Mouse (Mus musculus): ENCODE results near the gene Crispld2.
A peak's percentile ranks its signal among the peaks of the same experiment; 100 is the strongest.

Crispld2 gene

DNA sequence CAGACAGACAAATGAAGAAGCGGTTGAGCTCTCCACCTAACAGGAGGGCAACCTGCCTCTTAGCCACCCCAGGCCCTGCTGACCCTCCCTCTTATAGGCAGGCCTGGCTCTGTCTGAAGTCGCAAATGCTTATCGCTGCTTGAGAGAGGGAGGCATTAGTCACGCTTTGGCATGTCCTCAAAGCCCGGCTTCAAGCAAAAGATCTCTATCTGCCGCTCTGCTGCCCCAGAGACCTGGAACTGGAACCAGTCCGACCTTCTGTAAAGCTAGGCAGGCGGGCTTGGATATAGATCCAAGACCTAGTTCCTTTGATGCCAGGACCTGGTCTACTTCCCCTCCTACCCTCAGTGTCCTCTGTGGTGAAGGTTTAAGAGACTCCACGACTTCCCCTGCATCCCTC is 80.0 kb downstream of the Crispld2 start:
- peak; percentile 66 for DNase-seq (ENCODE audit: low read depth)

DNA sequence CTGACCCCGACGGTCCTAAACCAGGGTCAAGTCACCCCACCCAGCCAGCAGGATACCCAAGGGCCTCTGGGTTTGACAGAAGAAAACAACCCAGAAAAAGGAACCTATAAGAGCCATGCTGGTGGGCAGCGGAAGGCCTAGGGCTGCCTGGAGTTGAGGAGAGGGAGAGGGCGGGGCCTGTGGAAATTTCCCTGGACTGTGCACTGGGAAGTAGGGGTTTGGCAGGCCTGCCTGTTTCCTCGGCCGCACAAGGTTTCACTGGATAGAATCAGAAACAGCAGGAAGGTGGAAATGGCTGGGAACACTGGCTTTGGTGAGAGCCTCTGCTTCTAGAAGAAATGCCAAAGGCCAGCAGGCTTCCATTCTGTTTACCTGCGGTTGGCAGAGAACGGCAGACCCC is 80.6 kb downstream of the Crispld2 start:
- peak; percentile 30 for DNase-seq (ENCODE audit: low read depth)

DNA sequence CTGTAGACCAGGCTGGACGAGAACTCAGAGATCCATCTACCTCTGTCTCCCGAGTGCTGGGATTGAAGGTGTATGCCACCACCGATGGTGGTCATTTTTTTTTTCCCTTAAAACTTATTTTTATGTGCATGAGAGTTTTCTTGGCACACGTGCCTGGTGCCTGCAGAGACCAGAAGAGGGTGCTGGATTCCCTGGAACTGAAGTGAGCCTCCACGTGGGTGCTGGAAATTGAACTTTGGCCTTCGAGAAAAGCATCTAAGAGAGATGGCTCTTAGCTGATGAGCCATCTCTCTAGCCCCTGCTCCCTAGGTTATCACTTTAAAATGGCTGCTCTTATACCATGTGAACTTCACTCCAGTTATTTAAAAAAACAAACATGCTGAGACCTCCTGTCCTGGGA is 82.3 kb downstream of the Crispld2 start:
- DNase-seq (ENCODE audit: low read depth): peak; percentile 22

DNA sequence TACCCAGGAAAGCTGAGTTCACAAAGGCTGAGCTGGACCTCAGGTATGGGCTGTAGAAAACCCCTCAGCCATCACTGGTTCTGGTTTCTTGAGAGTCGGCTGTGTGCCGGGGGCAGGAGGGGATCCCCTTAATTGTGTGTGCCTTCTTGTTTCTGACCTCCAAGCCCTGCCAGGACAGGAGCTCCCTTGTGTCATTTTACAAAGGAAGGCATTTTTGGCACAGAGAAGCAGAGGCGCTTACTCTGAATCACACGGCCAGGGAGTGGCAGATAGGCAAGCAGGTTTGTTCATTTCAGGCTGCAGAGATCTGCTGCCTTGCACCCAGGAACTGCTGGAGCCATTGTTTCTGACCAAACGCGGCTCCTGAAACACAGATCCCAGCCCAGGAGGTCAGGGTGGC is 83.1 kb downstream of the Crispld2 start:
- peak; percentile 35 for DNase-seq (ENCODE audit: low read depth)

DNA sequence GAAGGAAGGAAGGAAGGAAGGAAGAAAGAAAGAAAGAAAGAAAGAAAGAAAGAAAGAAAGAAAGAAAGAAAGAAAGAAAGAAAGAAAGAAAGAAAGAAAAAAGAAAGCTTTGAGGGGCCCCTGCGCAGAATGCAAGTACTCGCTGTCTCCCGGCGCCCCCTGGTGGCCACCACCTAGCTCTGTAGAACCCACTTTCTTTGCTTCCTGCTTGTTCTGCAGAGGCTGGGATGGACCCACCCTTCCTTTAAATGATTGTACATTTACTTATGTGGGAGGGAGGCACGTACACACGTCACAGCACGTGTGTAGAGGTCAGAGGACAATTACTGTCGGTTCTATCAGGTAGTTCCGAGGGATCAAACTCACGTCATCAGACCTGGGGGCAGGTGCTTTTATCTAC is 85.8 kb downstream of the Crispld2 start:
- peak; percentile 89 for DNase-seq (ENCODE audit: low read depth)

DNA sequence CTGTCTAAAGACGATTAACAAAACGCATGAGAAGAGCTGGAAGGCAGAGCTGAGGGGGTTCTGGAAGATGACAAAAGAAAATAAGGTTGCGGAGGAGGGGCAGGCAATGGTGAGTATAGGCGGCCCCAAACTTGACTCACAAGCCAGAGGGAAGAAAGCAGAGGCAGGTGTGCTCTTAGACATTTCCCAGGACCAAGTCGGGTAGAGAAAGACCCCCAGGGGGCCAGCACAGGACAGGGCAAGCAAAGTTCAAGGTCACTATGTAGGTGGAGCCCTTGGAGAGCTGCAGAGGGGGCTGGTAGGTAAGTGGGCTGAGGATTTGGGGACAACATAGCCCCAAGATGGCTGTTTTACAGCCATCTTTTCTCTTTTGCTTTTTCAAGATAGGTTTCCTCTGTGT is 87.1 kb downstream of the Crispld2 start:
- no peak for DNase-seq (ENCODE audit: low read depth)

DNA sequence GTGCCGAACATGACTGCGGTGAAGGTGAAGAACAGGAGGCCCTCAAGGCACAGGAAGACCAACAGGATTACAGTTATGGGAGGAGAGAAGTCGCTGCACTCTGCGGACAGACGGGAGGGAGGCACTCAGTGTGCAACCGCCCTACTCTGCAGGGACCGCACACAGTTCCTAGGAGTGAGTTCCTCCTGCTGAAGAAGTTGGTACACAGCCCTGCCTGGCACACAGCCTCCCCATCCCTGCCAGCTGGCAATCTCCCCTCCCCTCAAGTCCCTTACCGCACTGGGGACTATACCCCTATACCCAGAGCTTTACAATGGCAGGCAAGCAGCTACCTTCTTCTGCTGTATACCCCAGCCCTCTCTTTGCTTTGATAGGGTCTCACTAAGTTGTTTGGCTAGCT is 91.0 kb downstream of the Crispld2 start:
- no peak for DNase-seq (ENCODE audit: low read depth)

DNA sequence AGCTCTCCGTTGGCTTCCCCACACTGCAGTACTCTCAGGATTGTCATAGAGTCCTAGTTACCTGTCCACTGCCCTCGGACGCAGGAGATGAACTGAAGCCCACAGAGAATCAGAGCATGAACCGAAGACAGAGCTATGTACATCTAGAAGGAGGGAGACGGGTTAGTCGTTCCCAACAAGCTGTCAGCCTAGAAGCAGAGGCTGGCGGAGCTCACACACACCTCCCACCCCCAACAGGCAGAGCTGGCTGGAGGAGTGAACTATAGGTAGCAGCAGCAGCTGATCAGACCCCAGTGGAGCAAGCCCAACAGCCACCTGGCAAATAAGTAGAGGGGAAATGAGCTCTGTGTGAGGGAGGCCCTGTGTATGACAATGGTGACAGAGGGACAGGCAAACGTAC is 92.5 kb downstream of the Crispld2 start:
- DNase-seq (ENCODE audit: low read depth): no peak

DNA sequence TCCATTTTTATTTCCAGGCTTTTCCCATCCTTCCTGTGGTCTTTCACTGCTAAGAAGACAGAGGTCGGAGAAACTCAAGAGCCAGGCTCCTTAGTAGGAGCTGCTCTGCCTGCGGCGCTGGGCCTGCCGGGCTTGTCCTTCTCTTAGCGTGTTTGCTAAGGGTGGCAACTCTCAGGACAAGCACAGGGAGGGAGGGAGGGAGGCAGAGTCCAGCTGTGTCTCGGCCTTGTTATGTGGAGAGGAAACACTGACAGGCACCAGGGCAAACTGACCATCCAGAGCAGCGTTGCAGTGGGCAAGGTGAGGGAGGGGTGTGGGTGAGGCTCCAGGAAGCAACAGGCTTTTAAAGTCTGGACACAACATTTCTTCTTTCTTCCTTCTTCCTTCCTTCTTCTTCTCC is 97.3 kb downstream of the Crispld2 start:
- no peak for DNase-seq (ENCODE audit: low read depth)

DNA sequence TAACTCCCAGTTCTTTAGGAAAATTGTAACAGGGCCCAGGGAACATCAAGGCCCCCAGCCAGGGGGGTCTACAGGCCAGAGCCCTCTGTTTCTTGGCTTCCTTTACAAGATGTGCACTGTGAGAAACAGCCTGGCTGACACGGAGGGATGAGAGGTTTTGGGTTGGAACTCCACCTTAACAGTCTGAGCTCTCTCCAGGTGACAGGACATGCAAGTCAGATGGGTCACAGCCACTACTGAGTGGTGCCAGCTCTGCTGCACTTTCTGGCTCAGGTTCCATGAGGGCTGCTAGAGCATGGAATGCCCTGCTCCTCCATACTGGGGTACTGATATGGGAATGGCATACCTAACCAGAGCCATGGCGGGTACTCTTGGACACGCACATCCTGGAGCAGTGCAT is 98.8 kb downstream of the Crispld2 start:
- no peak for DNase-seq (ENCODE audit: low read depth)

DNA sequence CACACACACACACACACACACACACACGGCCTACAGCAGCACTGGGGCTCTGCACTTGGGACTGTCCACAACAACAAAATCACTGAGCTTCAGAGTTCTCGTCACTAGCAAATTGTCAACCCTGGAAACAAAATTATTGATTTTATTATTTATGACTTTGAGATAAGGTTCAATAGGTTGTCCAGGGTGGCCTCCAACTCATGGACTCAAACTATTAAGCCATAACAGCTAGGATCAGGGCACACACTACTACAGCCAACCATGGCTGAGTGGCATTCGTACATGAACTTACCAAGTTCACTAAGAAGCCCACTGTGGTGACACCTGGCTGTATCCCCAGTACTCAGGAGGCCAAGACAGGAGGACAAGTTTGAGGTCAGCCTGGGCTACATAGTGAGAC is 100.9 kb downstream of the Crispld2 start:
- DNase-seq (ENCODE audit: low read depth): no peak

DNA sequence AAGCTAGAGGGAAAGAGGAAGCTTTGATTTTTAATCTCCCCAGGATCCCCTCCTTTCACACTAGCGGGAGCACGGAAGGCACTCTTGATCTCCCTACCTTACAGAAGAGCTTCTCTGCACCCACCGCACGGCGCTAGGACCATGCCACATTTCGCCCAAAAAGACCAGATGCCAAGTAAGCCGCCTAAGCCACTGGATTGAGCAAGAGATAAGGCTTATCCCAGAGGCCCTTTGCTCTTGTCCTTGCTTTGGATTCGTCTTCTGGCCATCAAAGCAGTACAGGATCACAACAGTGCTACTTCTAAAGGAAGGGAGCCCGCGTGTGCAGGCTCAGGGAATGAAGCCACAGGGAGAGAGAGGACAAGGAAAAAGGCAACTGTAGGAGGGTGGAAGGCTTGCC is 102.6 kb downstream of the Crispld2 start:
- DNase-seq (ENCODE audit: low read depth): no peak

DNA sequence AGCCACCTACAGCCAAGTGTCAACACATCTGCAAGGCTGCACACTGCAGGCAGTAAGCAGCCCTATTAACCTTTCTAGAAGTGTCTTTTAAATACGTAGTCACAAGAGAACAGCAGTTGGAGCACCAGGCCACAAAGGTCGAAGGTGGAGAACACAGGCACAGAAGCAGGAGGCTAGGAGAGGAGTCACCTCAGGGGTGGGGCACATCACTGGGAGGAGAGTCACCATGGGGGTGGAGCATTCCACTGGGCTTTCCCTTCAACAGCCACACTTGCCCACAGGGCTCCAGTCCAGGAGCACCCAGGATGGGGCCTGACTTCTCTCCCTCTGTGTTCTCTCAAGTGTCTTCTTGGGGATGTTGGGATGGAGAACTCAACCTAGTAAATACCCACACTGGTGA is 104.2 kb downstream of the Crispld2 start:
- DNase-seq (ENCODE audit: low read depth): peak; percentile 28

DNA sequence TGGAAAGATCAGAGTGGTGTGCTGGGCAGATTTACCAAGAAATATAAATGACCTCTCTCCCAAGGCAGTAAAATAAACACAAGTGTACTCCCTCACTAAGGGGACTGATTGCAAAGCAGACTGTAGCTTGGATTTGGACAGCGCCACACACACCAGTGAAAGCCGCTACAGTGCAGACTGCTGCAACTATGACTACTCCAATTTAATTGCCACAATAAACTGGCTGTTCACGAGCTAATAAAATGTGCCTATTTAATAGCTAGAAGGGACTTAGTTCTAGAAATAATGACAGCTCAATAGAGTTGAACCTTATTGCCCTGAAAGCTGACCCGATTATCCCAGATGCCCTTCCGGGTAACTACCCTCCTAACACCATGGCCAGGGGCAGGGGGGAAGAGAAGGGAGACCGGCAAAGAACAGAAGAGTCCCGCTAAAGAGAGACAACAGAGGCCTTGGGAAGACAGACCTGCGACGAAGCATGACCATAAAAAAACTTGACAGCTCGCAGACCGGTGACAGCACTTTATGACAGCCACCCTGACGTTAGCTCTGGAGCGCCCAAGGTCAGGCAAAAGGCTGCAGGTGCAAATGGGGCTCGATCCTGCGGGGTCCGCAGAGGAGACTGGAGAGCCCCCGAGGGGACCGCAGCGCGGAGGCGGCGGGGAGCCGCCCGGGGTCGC is 108.3 kb downstream of the Crispld2 start:
- DNase-seq (ENCODE audit: low read depth): peak; percentile 51

DNA sequence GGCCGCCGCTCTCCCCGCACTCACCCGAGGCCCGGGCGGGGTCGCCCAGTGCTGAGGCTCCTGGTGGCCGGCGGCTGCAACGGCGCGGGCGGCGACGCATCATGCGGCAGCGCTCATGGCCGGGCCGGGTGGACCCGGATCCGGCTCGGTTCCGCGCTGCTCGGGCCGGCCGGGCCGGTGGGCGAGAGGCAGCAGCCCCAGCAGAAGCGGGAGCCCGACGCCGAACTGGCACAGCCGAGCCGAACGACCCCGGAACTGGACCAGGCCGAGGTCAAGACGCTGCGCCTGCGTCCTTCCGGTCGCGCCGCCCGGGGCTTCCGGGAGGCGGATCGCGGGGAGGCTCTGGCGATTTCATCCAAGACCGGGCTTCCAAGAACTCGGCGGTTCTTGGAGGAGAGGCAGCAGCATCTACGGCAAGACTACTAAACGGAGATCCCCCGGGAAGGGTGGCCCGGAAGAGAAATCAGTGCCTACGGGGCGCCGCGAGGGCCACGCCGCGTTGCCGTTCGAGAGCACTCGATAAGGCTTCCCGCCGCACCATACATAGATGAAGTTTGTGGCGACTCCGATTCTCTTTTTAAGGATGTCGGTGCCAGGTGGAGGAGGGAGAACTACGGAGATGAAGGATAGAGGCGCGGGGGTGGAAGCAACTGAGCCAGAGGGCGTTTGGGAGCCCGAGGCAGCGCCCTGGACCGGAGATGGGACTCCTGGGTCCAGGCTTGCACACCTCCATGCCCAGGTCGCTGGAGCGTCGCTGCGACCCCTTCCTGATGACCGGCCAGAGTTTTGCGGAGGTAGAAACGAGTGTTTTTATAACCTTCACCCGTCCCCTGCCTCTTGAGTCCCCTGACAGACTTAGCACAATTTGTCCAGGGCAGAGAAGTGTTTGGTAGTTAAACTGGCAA is 109.1 kb downstream of the Crispld2 start, which contains the start of gene Zdhhc7:
Gene Zdhhc7 (minus strand): TSS at position 415 of the 905 bp plus-strand sequence.
- DNase-seq (ENCODE audit: low read depth): peak; percentile 85

Measured in NIH3T3 (cell line).